Mouse (Mus musculus) stomach, postnatal 0 days (tissue): Measurements from ENCODE around the gene Olfr191.

Source experiments
- CTCF ChIP-seq: IDR thresholded peaks from 2 replicates; pipeline ENCODE4 v1.5.1; 2016; ENCODE audit warnings: antibody characterized with exemption, low read depth, mild to moderate bottlenecking, moderate library complexity
- EP300 ChIP-seq: optimal IDR thresholded peaks from 2 replicates; pipeline ENCODE3; 2016; ENCODE audit warnings: antibody characterized with exemption

GRCm38 (mm10) chr16:59077905-59078304 is 11.7 kb downstream of the Olfr191 start, which contains the start of gene Olfr190:
- TF ChIP-seq CTCF (no peak), EP300 (no peak)
